Mouse (Mus musculus): ENCODE measurements around the gene Slc15a1. TPM values are rescaled to one million over a fixed set of nuclear protein-coding genes. Genes with fewer than 3 reads are reported as not detected.

Gene Slc15a1
- polyA plus RNA-seq, 1 experiment from 2014 or later: 0.13 TPM

- Histone ChIP-seq H3K36me3 (ENCODE audit: control insufficient read depth, insufficient read depth) (no peaks in the 10 kb centered on the region), H3K9ac (ENCODE audit: low read depth, low read length) (no peak overlapping the region), H3K4me3 (ENCODE audit: low read depth, low read length) (no peak overlapping the region), H3K27ac (ENCODE audit: low read length) (no peak overlapping the region), H3K9me3 (replicated peaks; ENCODE audit: control insufficient read depth, low read length) (no peaks in the 10 kb centered on the region), H3K4me1 (ENCODE audit: control insufficient read depth, low read depth, low read length) (no peaks in the 10 kb centered on the region), H3K27me3 (ENCODE audit: control insufficient read depth, insufficient read depth, low read depth, low read length) (no peaks in the 10 kb centered on the region), H3K4me2 (ENCODE audit: low read depth, low read length) (no peak overlapping the region)
- no peak for ATAC-seq (ENCODE audit: low read depth)
- whole genome bisulfite sequencing (ENCODE audit: insufficient replicate concordance): 57% methylated on average over 7 of the region's 7 CpGs
These were observed 73.8 kb downstream of the Slc15a1 start for GRCm38 (mm10) chr14:121431261-121431660.

DNA sequence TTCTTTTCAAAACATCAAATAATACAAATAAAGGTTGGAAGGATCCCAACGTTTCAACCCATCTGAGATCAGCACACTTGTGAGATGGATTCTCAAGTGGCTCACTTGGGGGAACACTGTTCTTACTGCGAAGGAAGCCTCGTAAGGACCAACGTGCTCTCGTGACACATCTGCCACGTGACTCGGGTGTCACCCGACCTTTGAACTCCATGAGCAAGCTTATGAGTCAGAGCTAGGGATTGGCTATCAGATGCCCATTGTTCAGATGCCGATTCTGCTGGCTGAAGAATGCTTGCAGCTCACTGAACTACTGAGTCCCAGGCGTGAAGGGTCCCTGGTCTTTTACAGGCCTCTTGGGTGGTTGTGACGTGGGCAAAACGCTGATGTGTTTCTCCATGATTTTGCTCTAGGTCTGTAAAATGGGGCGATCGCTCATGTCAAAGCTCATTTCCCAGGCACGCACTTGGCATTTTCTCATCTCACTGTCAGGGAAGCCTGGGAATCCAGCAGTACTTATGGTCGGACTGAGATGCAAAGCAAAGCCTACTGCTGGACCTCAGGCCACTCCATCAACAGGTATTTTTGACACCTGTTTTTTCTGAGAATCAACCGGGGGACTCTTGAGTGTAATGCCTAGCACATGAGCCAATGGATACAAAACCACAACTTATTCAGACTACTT lies 75.1 kb downstream of the Slc15a1 start:
- H3K36me3 ChIP-seq (ENCODE audit: control insufficient read depth, insufficient read depth): no peaks in the 10 kb centered on the region
- ATAC-seq (ENCODE audit: low read depth): no peak
- H3K4me3 ChIP-seq (ENCODE audit: low read depth, low read length): no peak overlapping the region
- H3K27me3 ChIP-seq (ENCODE audit: control insufficient read depth, insufficient read depth, low read depth, low read length): no peaks in the 10 kb centered on the region
- peaks cover 3% of the 10 kb centered on the region; the same call in 1 of the 2 replicates for H3K4me1 ChIP-seq (ENCODE audit: control insufficient read depth, low read depth, low read length)
- H3K4me2 ChIP-seq (ENCODE audit: low read depth, low read length): no peak overlapping the region
- WGBS (ENCODE audit: insufficient replicate concordance): 69% methylated on average over 17 of the region's 17 CpGs
- no peak overlapping the region for H3K27ac ChIP-seq (ENCODE audit: low read length)
- H3K9ac ChIP-seq (ENCODE audit: low read depth, low read length): no peak overlapping the region
- no peaks in the 10 kb centered on the region for H3K9me3 ChIP-seq (replicated peaks; ENCODE audit: control insufficient read depth, low read length)

- Histone ChIP-seq H3K27ac (ENCODE audit: low read length) (no peak overlapping the region), H3K4me2 (ENCODE audit: low read depth, low read length) (no peak overlapping the region), H3K36me3 (ENCODE audit: control insufficient read depth, insufficient read depth) (no peaks in the 10 kb centered on the region), H3K9me3 (replicated peaks; ENCODE audit: control insufficient read depth, low read length) (no peaks in the 10 kb centered on the region), H3K4me3 (ENCODE audit: low read depth, low read length) (no peak overlapping the region), H3K9ac (ENCODE audit: low read depth, low read length) (no peak overlapping the region), H3K27me3 (ENCODE audit: control insufficient read depth, insufficient read depth, low read depth, low read length) (no peaks in the 10 kb centered on the region), H3K4me1 (ENCODE audit: control insufficient read depth, low read depth, low read length) (peaks cover 9% of the 10 kb centered on the region)
- ATAC-seq (ENCODE audit: low read depth): no peak
- 66% methylated on average over 4 of the region's 4 CpGs for WGBS (ENCODE audit: insufficient replicate concordance)
These were observed 76.9 kb downstream of the Slc15a1 start for GRCm38 (mm10) chr14:121428148-121428547.

GRCm38 (mm10) chr14:121426743-121427142 lies 78.3 kb downstream of the Slc15a1 start:
- no peaks in the 10 kb centered on the region for H3K36me3 ChIP-seq (ENCODE audit: control insufficient read depth, insufficient read depth)
- no peaks in the 10 kb centered on the region for H3K9me3 ChIP-seq (replicated peaks; ENCODE audit: control insufficient read depth, low read length)
- H3K4me2 ChIP-seq (ENCODE audit: low read depth, low read length): no peak overlapping the region
- peaks cover 22% of the 10 kb centered on the region for H3K4me1 ChIP-seq (ENCODE audit: control insufficient read depth, low read depth, low read length)
- H3K27ac ChIP-seq (ENCODE audit: low read length): no peak overlapping the region
- no peak overlapping the region for H3K4me3 ChIP-seq (ENCODE audit: low read depth, low read length)
- no peak for ATAC-seq (ENCODE audit: low read depth)
- H3K9ac ChIP-seq (ENCODE audit: low read depth, low read length): no peak overlapping the region
- no peaks in the 10 kb centered on the region for H3K27me3 ChIP-seq (ENCODE audit: control insufficient read depth, insufficient read depth, low read depth, low read length)

GRCm38 (mm10) chr14:121425004-121425793 lies 79.9 kb downstream of the Slc15a1 start:
- no peaks in the 10 kb centered on the region for H3K9me3 ChIP-seq (replicated peaks; ENCODE audit: control insufficient read depth, low read length)
- no peak overlapping the region for H3K27ac ChIP-seq (ENCODE audit: low read length)
- H3K36me3 ChIP-seq (ENCODE audit: control insufficient read depth, insufficient read depth): no peaks in the 10 kb centered on the region
- H3K4me3 ChIP-seq (ENCODE audit: low read depth, low read length): no peak overlapping the region
- H3K4me2 ChIP-seq (ENCODE audit: low read depth, low read length): no peak overlapping the region
- no peak overlapping the region for H3K9ac ChIP-seq (ENCODE audit: low read depth, low read length)
- peaks cover 22% of the 10 kb centered on the region for H3K4me1 ChIP-seq (ENCODE audit: control insufficient read depth, low read depth, low read length)
- WGBS (ENCODE audit: insufficient replicate concordance): 61% methylated on average over 7 of the region's 7 CpGs
- no peak for ATAC-seq (ENCODE audit: low read depth)
- no peaks in the 10 kb centered on the region for H3K27me3 ChIP-seq (ENCODE audit: control insufficient read depth, insufficient read depth, low read depth, low read length)

GRCm38 (mm10) chr14:121423341-121423751 lies 81.7 kb downstream of the Slc15a1 start:
- ATAC-seq (ENCODE audit: low read depth): no peak; the same call in 1 of the 2 replicates
- H3K4me1 ChIP-seq (ENCODE audit: control insufficient read depth, low read depth, low read length): peaks cover 22% of the 10 kb centered on the region
- peak overlapping the region; percentile 92 for H3K27ac ChIP-seq (ENCODE audit: low read length)
- no peaks in the 10 kb centered on the region for H3K9me3 ChIP-seq (replicated peaks; ENCODE audit: control insufficient read depth, low read length)
- 15% methylated on average over 7 of the region's 7 CpGs for WGBS (ENCODE audit: insufficient replicate concordance)
- no peaks in the 10 kb centered on the region for H3K36me3 ChIP-seq (ENCODE audit: control insufficient read depth, insufficient read depth)
- H3K4me2 ChIP-seq (ENCODE audit: low read depth, low read length): peak overlapping the region; percentile 67
- no peak overlapping the region for H3K4me3 ChIP-seq (ENCODE audit: low read depth, low read length)
- H3K27me3 ChIP-seq (ENCODE audit: control insufficient read depth, insufficient read depth, low read depth, low read length): no peaks in the 10 kb centered on the region
- H3K9ac ChIP-seq (ENCODE audit: low read depth, low read length): peak overlapping the region; percentile 43; the same call in 1 of the 2 replicates

DNA sequence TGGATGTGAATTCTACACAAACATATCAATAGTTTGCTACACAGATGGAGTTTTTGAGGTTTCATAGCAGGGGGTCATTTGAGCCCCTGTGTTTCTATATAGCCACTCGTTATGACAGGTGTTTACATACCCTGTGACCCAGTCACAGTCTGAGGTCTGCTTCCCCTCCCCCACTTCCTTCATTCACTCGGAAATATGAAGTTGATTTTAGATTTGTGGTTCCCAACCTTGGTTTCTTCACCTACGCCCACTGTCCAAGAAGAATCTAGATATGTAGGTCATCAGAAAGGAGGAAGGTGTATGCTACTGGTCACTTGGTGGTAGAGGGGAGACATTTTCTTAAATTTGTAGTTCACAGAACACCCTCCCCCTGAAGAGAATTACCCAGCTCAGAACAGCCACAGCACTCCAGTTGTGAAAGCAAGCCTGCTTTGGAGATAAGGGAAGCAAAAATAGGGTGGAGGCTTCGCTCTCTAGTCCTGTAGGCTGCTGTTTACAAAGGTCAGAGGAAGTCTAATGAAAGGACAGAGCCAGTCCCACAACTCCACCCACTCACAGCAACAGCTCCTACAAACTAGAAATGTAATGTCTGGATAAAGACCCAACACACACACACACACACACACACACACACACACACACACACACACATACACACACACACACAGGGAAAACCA lies 82.2 kb downstream of the Slc15a1 start:
- peak; percentile 96 for ATAC-seq (ENCODE audit: low read depth)
- Histone ChIP-seq H3K9ac (ENCODE audit: low read depth, low read length) (peak overlapping the region; percentile 43), H3K27ac (ENCODE audit: low read length) (peak overlapping the region; percentile 92), H3K27me3 (ENCODE audit: control insufficient read depth, insufficient read depth, low read depth, low read length) (no peaks in the 10 kb centered on the region), H3K4me3 (ENCODE audit: low read depth, low read length) (peak overlapping the region; percentile 30; the same call in 1 of the 2 replicates), H3K4me2 (ENCODE audit: low read depth, low read length) (peak overlapping the region; percentile 67), H3K4me1 (ENCODE audit: control insufficient read depth, low read depth, low read length) (peaks cover 22% of the 10 kb centered on the region), H3K36me3 (ENCODE audit: control insufficient read depth, insufficient read depth) (no peaks in the 10 kb centered on the region), H3K9me3 (replicated peaks; ENCODE audit: control insufficient read depth, low read length) (no peaks in the 10 kb centered on the region)
- whole genome bisulfite sequencing (ENCODE audit: insufficient replicate concordance): 0% methylated on average over 4 of the region's 4 CpGs

GRCm38 (mm10) chr14:121422000-121422399 lies 83.1 kb downstream of the Slc15a1 start:
- peak; percentile 7; the same call in 1 of the 2 replicates for ATAC-seq (ENCODE audit: low read depth)

More at GRCm38 (mm10) chr14:121422000-121422399, 83.1 kb downstream of the Slc15a1 start:
- no peaks in the 10 kb centered on the region for H3K9me3 ChIP-seq (replicated peaks; ENCODE audit: control insufficient read depth, low read length)
- H3K27me3 ChIP-seq (ENCODE audit: control insufficient read depth, insufficient read depth, low read depth, low read length): no peaks in the 10 kb centered on the region
- H3K4me1 ChIP-seq (ENCODE audit: control insufficient read depth, low read depth, low read length): peaks cover 22% of the 10 kb centered on the region
- peak overlapping the region; percentile 29; the same call in 1 of the 2 replicates for H3K9ac ChIP-seq (ENCODE audit: low read depth, low read length)
- peak overlapping the region; percentile 92 for H3K27ac ChIP-seq (ENCODE audit: low read length)
- 53% methylated on average over 4 of the region's 4 CpGs for WGBS (ENCODE audit: insufficient replicate concordance)
- H3K36me3 ChIP-seq (ENCODE audit: control insufficient read depth, insufficient read depth): no peaks in the 10 kb centered on the region
- no peak overlapping the region for H3K4me3 ChIP-seq (ENCODE audit: low read depth, low read length)
- H3K4me2 ChIP-seq (ENCODE audit: low read depth, low read length): peak overlapping the region; percentile 67

Data from liver, embryonic 16.5 days (tissue).